Mouse (Mus musculus) limb, embryonic 10.5 days (tissue): ENCODE results near the gene Dclk3. TPM values are rescaled to one million over a fixed set of nuclear protein-coding genes. Genes with fewer than 3 reads are reported as not detected.
A peak's percentile ranks its signal among the peaks of the same experiment; 100 is the strongest.

ENCODE experiments used
- DNase-seq: peaks from one replicate; pipeline ENCODE4 v3.0.0-alpha.2; 2017; ENCODE audit warnings: low spot score
- H3K27ac ChIP-seq: fragments of 300-500 bp; sonication (generic); 2 replicates; pipeline ENCODE4 v1.5.1; 2016; ENCODE audit warnings: mild to moderate bottlenecking
- H3K27me3 ChIP-seq: fragments of 300-500 bp; sonication (generic); 2 replicates; pipeline ENCODE4 v1.6.1; 2016; ENCODE audit warnings: low read depth, mild to moderate bottlenecking; ENCODE audit not compliant: poor library complexity, severe bottlenecking
- H3K36me3 ChIP-seq: fragments of 300-500 bp; sonication (generic); 2 replicates; pipeline ENCODE4 v1.6.1; 2016; ENCODE audit warnings: mild to moderate bottlenecking, moderate library complexity
- H3K4me1 ChIP-seq: fragments of 300-500 bp; sonication (generic); 2 replicates; pipeline ENCODE4 v1.6.1; 2016
- H3K4me3 ChIP-seq: fragments of 300-500 bp; sonication (generic); 2 replicates; pipeline ENCODE4 v1.5.1; 2016; ENCODE audit warnings: mild to moderate bottlenecking, moderate library complexity
- H3K9me3 ChIP-seq: fragments of 300-500 bp; sonication (generic); replicated peaks from 2 replicates; pipeline ENCODE4 v1.6.1; 2016; ENCODE audit warnings: mild to moderate bottlenecking
- WGBS: fragments of 180-500 bp; shearing (Covaris S2); methylation state at CpG from one replicate; pipeline ENCODE4 v1.1.7; 2016; 5-methylcytosine and 5-hydroxymethylcytosine counted together
- polyA plus RNA-seq: library from polyadenylated mRNA; unstranded; fragments of >200 nt; fragmentation: Nextera tagmentation; extraction: Ambion mirVana; gene quantifications from 2 replicates; pipeline ENCODE4 v1.2.1, GENCODE M21; 2016

Gene Dclk3
- polyA plus RNA-seq, 1 experiment from 2014 or later, result 0.20 TPM

DNA sequence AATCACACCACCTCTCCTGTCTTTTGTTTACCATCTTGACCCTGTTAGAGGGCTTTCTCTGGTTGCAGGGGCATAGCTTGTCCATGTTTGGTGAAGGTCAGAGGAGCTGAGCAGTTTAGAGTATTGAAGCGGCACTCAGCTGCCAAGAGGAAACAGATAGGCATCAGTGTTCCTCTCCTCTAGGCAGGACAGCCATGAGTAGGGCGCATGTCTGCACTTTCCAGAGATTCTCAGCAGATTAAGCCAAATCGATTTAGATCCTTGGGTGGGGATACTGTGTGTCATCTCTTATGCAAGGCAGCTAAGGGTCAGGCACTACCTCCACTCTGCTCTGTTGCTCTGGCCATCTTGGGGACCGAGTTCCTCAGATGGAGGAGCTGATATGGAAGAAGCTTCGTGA, 11.0 kb downstream of the Dclk3 start:
- Histone ChIP-seq H3K4me3 (no peak overlapping the region), H3K27me3 (no peaks in the 10 kb centered on the region), H3K27ac (no peak overlapping the region), H3K4me1 (peaks cover 5% of the 10 kb centered on the region; the same call in 1 of the 2 replicates), H3K36me3 (no peaks in the 10 kb centered on the region), H3K9me3 (no peaks in the 10 kb centered on the region)
- WGBS, result 85% methylated on average over 5 of the region's 5 CpGs
- no peak for DNase-seq

GRCm38 (mm10) chr9:111450853-111451404, 12.0 kb downstream of the Dclk3 start:
- peaks cover 5% of the 10 kb centered on the region; the same call in 1 of the 2 replicates for H3K4me1 ChIP-seq
- WGBS, result 63% methylated on average over 12 of the region's 12 CpGs
- no peaks in the 10 kb centered on the region for H3K9me3 ChIP-seq
- DNase-seq, result peak; percentile 38
- no peak overlapping the region for H3K4me3 ChIP-seq
- no peaks in the 10 kb centered on the region for H3K36me3 ChIP-seq
- no peak overlapping the region for H3K27ac ChIP-seq
- no peaks in the 10 kb centered on the region for H3K27me3 ChIP-seq

GRCm38 (mm10) chr9:111453895-111454294, 15.0 kb downstream of the Dclk3 start:
- no peak for DNase-seq
- no peak overlapping the region for H3K27ac ChIP-seq
- WGBS, result 81% methylated on average over 3 of the region's 3 CpGs

GRCm38 (mm10) chr9:111457176-111457935, 18.5 kb downstream of the Dclk3 start:
- Histone ChIP-seq H3K4me3 (no peak overlapping the region), H3K27ac (no peak overlapping the region), H3K4me1 (peaks cover 27% of the 10 kb centered on the region), H3K9me3 (no peaks in the 10 kb centered on the region), H3K27me3 (no peaks in the 10 kb centered on the region), H3K36me3 (no peaks in the 10 kb centered on the region)
- DNase-seq, result no peak
- WGBS, result 85% methylated on average over 10 of the region's 10 CpGs

More at GRCm38 (mm10) chr9:111453895-111454294, 15.0 kb downstream of the Dclk3 start:
- Histone ChIP-seq H3K4me1 (peaks cover 5% of the 10 kb centered on the region; the same call in 1 of the 2 replicates), H3K9me3 (no peaks in the 10 kb centered on the region), H3K27me3 (no peaks in the 10 kb centered on the region), H3K4me3 (no peak overlapping the region), H3K36me3 (no peaks in the 10 kb centered on the region)

DNA sequence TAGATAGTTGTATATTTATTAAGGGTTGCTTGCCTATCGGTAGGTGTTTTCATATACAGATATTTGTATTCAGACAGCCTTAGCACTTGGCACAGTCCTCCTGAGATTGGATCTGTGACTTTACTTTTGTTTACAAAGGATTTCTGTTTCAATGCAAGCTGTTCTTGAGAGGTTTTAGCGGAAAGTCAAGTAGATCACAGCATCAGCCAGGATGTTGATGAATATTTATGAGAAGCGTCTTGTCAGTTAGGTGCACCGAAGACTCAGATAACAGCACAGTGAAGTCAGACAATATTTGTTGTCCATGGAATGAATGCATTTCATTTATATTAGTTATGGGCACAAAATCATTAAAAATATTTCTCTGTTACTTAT, 19.0 kb downstream of the Dclk3 start:
- Histone ChIP-seq H3K4me3 (no peak overlapping the region), H3K9me3 (no peaks in the 10 kb centered on the region), H3K4me1 (peaks cover 31% of the 10 kb centered on the region), H3K27me3 (no peaks in the 10 kb centered on the region), H3K36me3 (no peaks in the 10 kb centered on the region), H3K27ac (no peak overlapping the region)
- WGBS, result 91% methylated on average over 4 of the region's 4 CpGs
- DNase-seq, result no peak

DNA sequence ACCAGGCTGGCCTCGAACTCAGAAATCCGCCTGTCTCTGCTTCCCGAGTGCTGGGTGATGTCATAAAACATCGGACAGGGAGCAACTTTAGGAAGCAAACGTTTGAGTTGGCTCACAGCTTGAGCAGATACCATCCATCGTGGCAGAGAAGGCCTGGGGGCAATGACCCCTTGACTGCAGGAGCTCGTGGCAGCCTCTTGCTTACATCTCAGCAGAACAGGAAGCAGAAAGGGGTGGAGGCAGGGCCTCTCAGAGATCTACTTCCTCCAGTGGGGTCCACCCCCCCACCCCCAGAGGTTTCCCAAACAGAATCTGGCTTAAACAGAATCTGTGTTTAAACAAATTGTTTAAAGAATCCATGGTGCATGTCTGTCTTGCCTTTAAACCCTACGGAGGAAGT, 20.6 kb downstream of the Dclk3 start:
- no peaks in the 10 kb centered on the region for H3K27me3 ChIP-seq
- no peaks in the 10 kb centered on the region for H3K36me3 ChIP-seq
- H3K27ac ChIP-seq, result peak overlapping the region; percentile 77
- H3K9me3 ChIP-seq, result no peaks in the 10 kb centered on the region
- WGBS, result 66% methylated on average over 8 of the region's 8 CpGs
- H3K4me3 ChIP-seq, result no peak overlapping the region
- peaks cover 31% of the 10 kb centered on the region for H3K4me1 ChIP-seq
- DNase-seq, result no peak

- H3K4me3 ChIP-seq, result no peak overlapping the region
- WGBS, result 28% methylated on average over 6 of the region's 6 CpGs
- H3K9me3 ChIP-seq, result no peaks in the 10 kb centered on the region
- H3K36me3 ChIP-seq, result no peaks in the 10 kb centered on the region
- no peaks in the 10 kb centered on the region for H3K27me3 ChIP-seq
- H3K4me1 ChIP-seq, result peaks cover 31% of the 10 kb centered on the region
- peak overlapping the region; percentile 77 for H3K27ac ChIP-seq
- DNase-seq, result peak; percentile 46
Measured at GRCm38 (mm10) chr9:111460201-111460814, 21.4 kb downstream of the Dclk3 start.

DNA sequence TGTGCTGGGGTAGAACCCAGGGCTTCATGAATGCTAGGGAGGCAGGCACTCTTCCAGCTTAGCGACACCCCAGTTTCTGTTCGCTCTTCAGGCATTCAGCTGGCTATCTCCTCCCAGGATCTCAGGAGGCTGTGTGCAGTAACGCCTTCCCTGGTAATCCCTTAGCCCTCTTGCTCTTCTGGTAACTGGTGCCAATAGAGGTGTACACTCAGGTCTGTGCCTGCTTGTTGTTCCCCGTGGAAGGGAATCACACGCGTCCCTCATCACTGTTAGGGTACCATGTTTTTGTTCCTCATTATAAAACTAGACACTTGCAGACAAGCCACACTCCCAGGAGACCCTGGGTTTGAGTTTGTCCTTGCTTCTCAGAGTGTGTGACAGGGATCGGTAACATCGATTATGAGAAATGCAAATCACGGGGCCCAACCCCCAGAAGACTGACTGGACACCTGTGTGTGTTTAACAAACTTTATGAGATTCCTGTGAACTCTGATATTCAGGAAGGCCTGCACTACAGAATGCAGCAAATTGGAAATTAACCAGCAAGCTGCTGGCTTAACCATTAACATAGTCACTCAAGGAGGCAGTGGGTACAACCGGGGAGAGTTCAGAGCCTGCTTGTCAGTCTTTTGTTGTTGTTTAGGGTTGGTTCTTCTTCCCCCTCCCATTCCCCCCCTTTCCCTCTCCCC, 22.7 kb downstream of the Dclk3 start:
- WGBS, result 89% methylated on average over 10 of the region's 10 CpGs
- Histone ChIP-seq H3K4me3 (no peak overlapping the region), H3K27ac (peak overlapping the region; percentile 48; the same call in 1 of the 2 replicates), H3K4me1 (peaks cover 31% of the 10 kb centered on the region), H3K36me3 (no peaks in the 10 kb centered on the region), H3K27me3 (no peaks in the 10 kb centered on the region), H3K9me3 (no peaks in the 10 kb centered on the region)
- no peak for DNase-seq

DNA sequence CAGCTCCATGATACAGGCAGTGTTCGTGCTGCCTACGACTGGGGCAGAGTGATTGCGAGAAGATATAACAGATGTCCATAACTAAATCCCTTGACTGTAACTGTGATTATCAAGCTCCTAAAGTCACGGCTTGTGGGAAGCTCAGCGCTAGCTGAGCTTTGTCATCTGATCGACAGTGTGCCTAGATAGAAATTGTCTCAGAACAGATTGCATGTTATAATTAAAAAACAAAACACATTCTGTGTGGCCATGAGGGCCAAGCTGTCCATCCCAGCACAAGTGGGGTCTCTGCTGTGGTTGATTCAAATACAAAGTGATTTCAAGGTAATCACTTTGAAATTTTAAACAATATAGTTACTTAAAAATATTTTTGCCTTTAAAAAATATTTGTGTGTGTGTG, 26.8 kb downstream of the Dclk3 start:
- WGBS, result 95% methylated on average over 6 of the region's 6 CpGs
- no peaks in the 10 kb centered on the region for H3K27me3 ChIP-seq
- H3K4me3 ChIP-seq, result no peak overlapping the region
- H3K36me3 ChIP-seq, result no peaks in the 10 kb centered on the region
- no peak overlapping the region for H3K27ac ChIP-seq
- DNase-seq, result no peak
- no peaks in the 10 kb centered on the region for H3K9me3 ChIP-seq
- H3K4me1 ChIP-seq, result peaks cover 18% of the 10 kb centered on the region

- Histone ChIP-seq H3K36me3 (no peaks in the 10 kb centered on the region), H3K4me1 (peaks cover 5% of the 10 kb centered on the region), H3K27me3 (no peaks in the 10 kb centered on the region), H3K9me3 (no peaks in the 10 kb centered on the region), H3K27ac (no peak overlapping the region), H3K4me3 (no peak overlapping the region)
- 87% methylated on average over 21 of the region's 21 CpGs for WGBS
- DNase-seq, result no peak
Measured at GRCm38 (mm10) chr9:111473686-111474457, 35.0 kb downstream of the Dclk3 start.

DNA sequence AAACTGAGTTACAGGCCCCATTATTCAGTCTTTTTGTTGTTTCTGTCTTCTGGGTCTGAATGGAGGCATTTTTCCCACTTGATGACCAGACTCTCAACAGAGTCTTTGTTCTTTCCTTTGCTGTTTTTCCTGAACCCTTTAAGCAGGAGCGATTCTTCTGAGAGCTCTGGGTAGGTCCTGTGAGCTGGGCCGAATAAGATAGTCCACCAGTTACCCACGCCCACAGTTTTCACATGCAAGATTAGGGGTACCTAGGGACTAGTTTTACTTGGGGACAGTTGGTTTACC, 35.5 kb downstream of the Dclk3 start:
- 79% methylated on average over 3 of the region's 3 CpGs for WGBS
- Histone ChIP-seq H3K36me3 (no peaks in the 10 kb centered on the region), H3K9me3 (no peaks in the 10 kb centered on the region), H3K4me1 (peaks cover 5% of the 10 kb centered on the region), H3K27me3 (no peaks in the 10 kb centered on the region), H3K27ac (no peak overlapping the region), H3K4me3 (no peak overlapping the region)
- no peak for DNase-seq

- 95% methylated on average over 3 of the region's 3 CpGs for WGBS
- no peak overlapping the region for H3K27ac ChIP-seq
- H3K4me3 ChIP-seq, result no peak overlapping the region
- no peaks in the 10 kb centered on the region for H3K27me3 ChIP-seq
- H3K36me3 ChIP-seq, result no peaks in the 10 kb centered on the region
- no peaks in the 10 kb centered on the region for H3K9me3 ChIP-seq
- H3K4me1 ChIP-seq, result peaks cover 5% of the 10 kb centered on the region
- no peak for DNase-seq
Measured at GRCm38 (mm10) chr9:111475281-111475680, 36.4 kb downstream of the Dclk3 start.
